Mouse (Mus musculus): ENCODE data around the gene Ucp1.

- TF ChIP-seq POLR2A (IDR thresholded peaks at IDR 0.05; ENCODE audit: borderline replicate concordance, extremely low read depth, low read depth, low read length) (no peak), CTCF (IDR thresholded peaks at IDR 0.05; ENCODE audit: insufficient read depth, low read length) (no peak)
Measured at GRCm38 (mm10) chr8:83290176-83290575, at the start of gene Ucp1.

Measured in lung, adult 2 months (tissue).